Mouse (Mus musculus) midbrain, embryonic 15.5 days (tissue): ENCODE results near the gene Apip. TPM values are rescaled to one million over a fixed set of nuclear protein-coding genes. Genes with fewer than 3 reads are reported as not detected.

Source experiments
- ATAC-seq: fragments of 200-750 bp; cut with Nextera tagmentation; replicated peaks from 2 replicates; pipeline ENCODE4 v1.8.0; 2017; ENCODE audit warnings: moderate TSS enrichment
- H3K27ac ChIP-seq: fragments of 300-500 bp; sonication (generic); 2 replicates; pipeline ENCODE4 v1.5.1; 2015; ENCODE audit warnings: mild to moderate bottlenecking, inconsistent platforms
- H3K27me3 ChIP-seq: fragments of 300-500 bp; sonication (generic); replicated peaks from 2 replicates; pipeline ENCODE4 v1.6.1; 2015; ENCODE audit warnings: inconsistent platforms
- H3K36me3 ChIP-seq: fragments of 300-500 bp; sonication (generic); replicated peaks from 2 replicates; pipeline ENCODE4 v1.6.1; 2015; ENCODE audit warnings: inconsistent platforms
- H3K4me1 ChIP-seq: fragments of 300-500 bp; sonication (generic); 2 replicates; pipeline ENCODE4 v1.6.1; 2015; ENCODE audit warnings: inconsistent platforms
- H3K4me2 ChIP-seq: fragments of 300-500 bp; sonication (generic); 2 replicates; pipeline ENCODE4 v1.6.1; 2015; ENCODE audit warnings: inconsistent platforms, mild to moderate bottlenecking, moderate library complexity
- H3K4me3 ChIP-seq: fragments of 300-500 bp; sonication (generic); 2 replicates; pipeline ENCODE4 v1.5.1; 2015; ENCODE audit warnings: mild to moderate bottlenecking, inconsistent platforms
- H3K9ac ChIP-seq: fragments of 300-500 bp; sonication (generic); 2 replicates; pipeline ENCODE4 v1.6.1; 2015; ENCODE audit warnings: mild to moderate bottlenecking, inconsistent platforms
- H3K9me3 ChIP-seq: fragments of 300-500 bp; sonication (generic); 2 replicates; pipeline ENCODE4 v1.6.1; 2016; ENCODE audit warnings: inconsistent platforms
- WGBS: fragments of 180-500 bp; shearing (Covaris S2); methylation state at CpG from one replicate; pipeline ENCODE4 v1.1.7; 2015; ENCODE audit warnings: mixed read lengths; 5-methylcytosine and 5-hydroxymethylcytosine counted together
- polyA plus RNA-seq: library from polyadenylated mRNA; unstranded; fragments of >200 nt; fragmentation: Nextera tagmentation; extraction: Ambion mirVana; gene quantifications from 2 replicates; pipeline ENCODE4 v1.2.1, GENCODE M21; 2015

The Apip gene
- polyA plus RNA-seq, 1 experiment from 2014 or later, result 47.7 TPM

GRCm38 (mm10) chr2:103117212-103117611 lies 43.7 kb downstream of the Apip start:
- Histone ChIP-seq H3K9ac (no peak overlapping the region), H3K9me3 (no peaks in the 10 kb centered on the region), H3K4me1 (peaks cover 6% of the 10 kb centered on the region), H3K36me3 (no peaks in the 10 kb centered on the region), H3K27ac (no peak overlapping the region), H3K27me3 (no peaks in the 10 kb centered on the region), H3K4me2 (no peak overlapping the region), H3K4me3 (no peak overlapping the region)
- WGBS, result 63% methylated on average over 5 of the region's 5 CpGs
- no peak for ATAC-seq

GRCm38 (mm10) chr2:103118324-103119196 lies 45.1 kb downstream of the Apip start:
- Histone ChIP-seq H3K4me2 (no peak overlapping the region), H3K27ac (no peak overlapping the region), H3K9ac (no peak overlapping the region), H3K36me3 (no peaks in the 10 kb centered on the region), H3K4me3 (no peak overlapping the region), H3K9me3 (no peaks in the 10 kb centered on the region), H3K27me3 (no peaks in the 10 kb centered on the region), H3K4me1 (peaks cover 6% of the 10 kb centered on the region)
- 53% methylated on average over 6 of the region's 6 CpGs for WGBS
- ATAC-seq, result no peak

GRCm38 (mm10) chr2:103119197-103119854 lies 45.9 kb downstream of the Apip start:
- no peaks in the 10 kb centered on the region for H3K36me3 ChIP-seq
- H3K4me3 ChIP-seq, result no peak overlapping the region
- H3K4me1 ChIP-seq, result peaks cover 6% of the 10 kb centered on the region
- H3K9ac ChIP-seq, result no peak overlapping the region
- no peak for ATAC-seq
- no peaks in the 10 kb centered on the region for H3K27me3 ChIP-seq
- H3K4me2 ChIP-seq, result no peak overlapping the region
- no peaks in the 10 kb centered on the region for H3K9me3 ChIP-seq
- H3K27ac ChIP-seq, result no peak overlapping the region
- WGBS, result 77% methylated on average over 7 of the region's 7 CpGs

- 91% methylated on average over 2 of the region's 2 CpGs for WGBS
- no peak for ATAC-seq
- H3K4me2 ChIP-seq, result no peak overlapping the region
- H3K27me3 ChIP-seq, result no peaks in the 10 kb centered on the region
- no peak overlapping the region for H3K9ac ChIP-seq
- no peaks in the 10 kb centered on the region for H3K36me3 ChIP-seq
- no peaks in the 10 kb centered on the region for H3K9me3 ChIP-seq
- H3K4me3 ChIP-seq, result no peak overlapping the region
- no peak overlapping the region for H3K27ac ChIP-seq
- no peaks in the 10 kb centered on the region for H3K4me1 ChIP-seq
Measured at GRCm38 (mm10) chr2:103129676-103130075, 56.2 kb downstream of the Apip start.

- H3K4me1 ChIP-seq, result no peaks in the 10 kb centered on the region
- no peaks in the 10 kb centered on the region for H3K27me3 ChIP-seq
- ATAC-seq, result no peak
- H3K9ac ChIP-seq, result no peak overlapping the region
- 25% methylated on average over 4 of the region's 4 CpGs for WGBS
- H3K4me2 ChIP-seq, result no peak overlapping the region
- no peak overlapping the region for H3K4me3 ChIP-seq
- no peaks in the 10 kb centered on the region for H3K9me3 ChIP-seq
- H3K36me3 ChIP-seq, result no peaks in the 10 kb centered on the region
- no peak overlapping the region for H3K27ac ChIP-seq
Measured at GRCm38 (mm10) chr2:103131145-103131544, 57.7 kb downstream of the Apip start.

GRCm38 (mm10) chr2:103138529-103139265 lies 65.2 kb downstream of the Apip start:
- 62% methylated on average over 8 of the region's 8 CpGs for WGBS
- Histone ChIP-seq H3K27me3 (no peaks in the 10 kb centered on the region), H3K4me2 (no peak overlapping the region), H3K27ac (no peak overlapping the region), H3K4me1 (no peaks in the 10 kb centered on the region), H3K36me3 (no peaks in the 10 kb centered on the region), H3K9me3 (no peaks in the 10 kb centered on the region), H3K9ac (no peak overlapping the region), H3K4me3 (no peak overlapping the region)
- ATAC-seq, result no peak

Other genes starting within 250 kb of the Apip start
- 2.3 and 2.5 TPM in 2 replicates for gene Cd44, start 172.0 kb upstream of the Apip start, polyA plus RNA-seq
- 63.8 and 66.2 TPM in 2 replicates for gene Pdhx, start 162 bp upstream of the Apip start, polyA plus RNA-seq
- gene Ehf, start 229.6 kb downstream of the Apip start, polyA plus RNA-seq, result 0.11 and 0.18 TPM in 2 replicates